9 mouse cellular contexts compared by ENCODE assay signal in genomic region chr12:73953420-73954186, GRCm38 (mm10). TPM values are rescaled to one million over a fixed set of nuclear protein-coding genes. Genes with fewer than 3 reads are reported as not detected.
A peak's percentile ranks its signal among the peaks of the same experiment; 100 is the strongest.
DNase-seq lines count a peak whose midpoint lies in the region; ATAC-seq and TF ChIP-seq lines count a peak whose summit lies in the region.
"Had no signal": no experiment of that assay in that cellular context is flagged by ENCODE, and none has a peak within 500 bp of the region (broad histone marks: within the 10 kb centered on the region; RNA-seq: fewer than 3 reads in every experiment).

No protein-coding gene starts in this region.

- H3K4me1 ChIP-seq in brown adipose tissue, adult 24 weeks (ENCODE audit: control insufficient read depth, insufficient read depth, insufficient read length, low read length) = peaks cover 8% of the 10 kb centered on the region; the same call in 1 of the 2 replicates
- peaks cover 19% of the 10 kb centered on the region for H3K4me1 ChIP-seq in hindbrain, embryonic 13.5 days (replicated peaks)
- H3K4me1 ChIP-seq in midbrain, embryonic 10.5 days = peaks cover 24% of the 10 kb centered on the region

- peak overlapping the region; percentile 55 for H3K4me2 ChIP-seq in hindbrain, embryonic 13.5 days

- no peaks in the 10 kb centered on the region for H3K36me3 ChIP-seq in hindbrain, embryonic 13.5 days
- H3K36me3 ChIP-seq in midbrain, embryonic 10.5 days = no peaks in the 10 kb centered on the region; the same call in 1 of the 2 replicates

- peak overlapping the region; percentile 61 for H3K9ac ChIP-seq in hindbrain, embryonic 13.5 days

- no peak for ATAC-seq in hindbrain, embryonic 13.5 days (ENCODE audit: low FRiP score)

- DNase-seq in gastrocnemius, adult 2 months = no peak
- DNase-seq in gastrocnemius, postnatal 25 days = no peak
- no peak for DNase-seq in midbrain, embryonic 10.5 days (ENCODE audit: low spot score)
- no peak for DNase-seq in right cerebral cortex, postnatal 10 days (ENCODE audit: low spot score in 2 of 2)
- no peak for DNase-seq in adrenal gland, postnatal 36 days
- DNase-seq in kidney, adult 18-20 months = no peak

- H3K27me3 ChIP-seq in hindbrain, embryonic 13.5 days = peaks cover 12% of the 10 kb centered on the region
- H3K27me3 ChIP-seq in midbrain, embryonic 10.5 days (ENCODE audit: low read depth, poor library complexity, severe bottlenecking) = peaks cover 13% of the 10 kb centered on the region
- H3K27me3 ChIP-seq: CH12.LX had no signal

- no peaks in the 10 kb centered on the region for H3K9me3 ChIP-seq in hindbrain, embryonic 13.5 days
- no peaks in the 10 kb centered on the region for H3K9me3 ChIP-seq in midbrain, embryonic 10.5 days (replicated peaks)

- 53% methylated on average over 14 of the region's 14 CpGs for WGBS in hindbrain, embryonic 13.5 days
- WGBS in midbrain, embryonic 10.5 days = 48% methylated on average over 14 of the region's 14 CpGs

- intact Hi-C loops in gastrocnemius, adult 2 months (cut with DNase I) = no loop called here

- H3K27ac ChIP-seq in gastrocnemius, adult 2 months = no peak overlapping the region
- H3K27ac ChIP-seq in brown adipose tissue, adult 24 weeks (replicated peaks; ENCODE audit: low read depth, low read length) = no peak overlapping the region
- no peak overlapping the region for H3K27ac ChIP-seq in hindbrain, embryonic 13.5 days
- peak overlapping the region; percentile 57; the same call in 1 of the 2 replicates for H3K27ac ChIP-seq in midbrain, embryonic 10.5 days (replicated peaks)

- H3K4me3 ChIP-seq in gastrocnemius, adult 2 months = peak overlapping the region; percentile 62
- H3K4me3 ChIP-seq in brown adipose tissue, adult 24 weeks (ENCODE audit: insufficient read depth, low read depth, low read length) = peak overlapping the region; percentile 50; the same call in 1 of the 2 replicates
- peak overlapping the region; percentile 32 for H3K4me3 ChIP-seq in hindbrain, embryonic 13.5 days
- H3K4me3 ChIP-seq in midbrain, embryonic 10.5 days = peak overlapping the region; percentile 50

- TF ChIP-seq CTCF in gastrocnemius, adult 2 months (IDR thresholded peaks at IDR 0.05) = no peak

RNA-seq across cellular contexts. Expression of gene Snapc1, which starts 10.7 kb away (rescaled TPM):
- 1 to 10 TPM; 3.9 to 8.8 TPM for total RNA-seq in gastrocnemius, adult 2 months (2021)
- total RNA-seq in gastrocnemius, postnatal 25 days (2021) = 1 to 10 TPM; 4.6 to 5.0 TPM
- 7.6 and 11.3 TPM in 2 replicates for polyA plus RNA-seq in brown adipose tissue, adult 24 weeks (2012; ENCODE audit: insufficient read depth, insufficient read length, missing spikeins)
- polyA plus RNA-seq in hindbrain, embryonic 13.5 days (2015; fragmentation: Nextera tagmentation; extraction: Ambion mirVana) = 34.4 and 39.0 TPM in 2 replicates
- polyA plus RNA-seq in midbrain, embryonic 10.5 days (2016; fragmentation: Nextera tagmentation; extraction: Ambion mirVana) = 22.5 and 22.8 TPM in 2 replicates
- 10 to 100 TPM; 15.7 to 20.9 TPM for total RNA-seq in adrenal gland, postnatal 36 days (2021)

RNA-seq across cellular contexts. Expression of gene Gm49321, which starts 16.1 kb away (rescaled TPM):
- total RNA-seq in gastrocnemius, adult 2 months (2021) = 1 to 10 TPM; 1.5 to 2.5 TPM
- 1 to 10 TPM; 3.0 to 3.6 TPM for total RNA-seq in gastrocnemius, postnatal 25 days (2021)
- polyA plus RNA-seq in brown adipose tissue, adult 24 weeks (2012; ENCODE audit: insufficient read depth, insufficient read length, missing spikeins) = 4.1 TPM in 1 of 2 replicates, not detected in the other
- 20.9 and 23.9 TPM in 2 replicates for polyA plus RNA-seq in hindbrain, embryonic 13.5 days (2015; fragmentation: Nextera tagmentation; extraction: Ambion mirVana)
- polyA plus RNA-seq in midbrain, embryonic 10.5 days (2016; fragmentation: Nextera tagmentation; extraction: Ambion mirVana) = 16.3 and 17.1 TPM in 2 replicates
- total RNA-seq in adrenal gland, postnatal 36 days (2021) = 1 to 10 TPM; 5.7 to 8.5 TPM
- total RNA-seq: CH12.LX had no signal

RNA-seq across cellular contexts. Expression of gene Syt16, which starts 43.9 kb away (rescaled TPM):
- total RNA-seq in gastrocnemius, adult 2 months (2021) = not detected
- total RNA-seq in gastrocnemius, postnatal 25 days (2021) = not detected
- polyA plus RNA-seq in brown adipose tissue, adult 24 weeks (2012; ENCODE audit: insufficient read depth, insufficient read length, missing spikeins) = not detected in 2 replicates
- polyA plus RNA-seq in hindbrain, embryonic 13.5 days (2015; fragmentation: Nextera tagmentation; extraction: Ambion mirVana) = 50.9 and 53.6 TPM in 2 replicates
- polyA plus RNA-seq in midbrain, embryonic 10.5 days (2016; fragmentation: Nextera tagmentation; extraction: Ambion mirVana) = 1.8 and 3.6 TPM in 2 replicates
- under 1 TPM; 0.16 to 0.66 TPM for total RNA-seq in adrenal gland, postnatal 36 days (2021)

RNA-seq across cellular contexts. Expression of gene Hif1a, which starts 52.4 kb away (rescaled TPM):
- 10 to 100 TPM; 15.6 to 16.5 TPM for total RNA-seq in gastrocnemius, adult 2 months (2021)
- total RNA-seq in gastrocnemius, postnatal 25 days (2021) = 10 to 100 TPM; 15.9 to 16.7 TPM
- 27.5 and 35.0 TPM in 2 replicates for polyA plus RNA-seq in brown adipose tissue, adult 24 weeks (2012; ENCODE audit: insufficient read depth, insufficient read length, missing spikeins)
- polyA plus RNA-seq in hindbrain, embryonic 13.5 days (2015; fragmentation: Nextera tagmentation; extraction: Ambion mirVana) = 80.0 and 84.1 TPM in 2 replicates
- 83.3 and 95.0 TPM in 2 replicates for polyA plus RNA-seq in midbrain, embryonic 10.5 days (2016; fragmentation: Nextera tagmentation; extraction: Ambion mirVana)
- total RNA-seq in adrenal gland, postnatal 36 days (2021) = 10 to 100 TPM; 66.5 to 69.1 TPM
